In the genomic region with DNA sequence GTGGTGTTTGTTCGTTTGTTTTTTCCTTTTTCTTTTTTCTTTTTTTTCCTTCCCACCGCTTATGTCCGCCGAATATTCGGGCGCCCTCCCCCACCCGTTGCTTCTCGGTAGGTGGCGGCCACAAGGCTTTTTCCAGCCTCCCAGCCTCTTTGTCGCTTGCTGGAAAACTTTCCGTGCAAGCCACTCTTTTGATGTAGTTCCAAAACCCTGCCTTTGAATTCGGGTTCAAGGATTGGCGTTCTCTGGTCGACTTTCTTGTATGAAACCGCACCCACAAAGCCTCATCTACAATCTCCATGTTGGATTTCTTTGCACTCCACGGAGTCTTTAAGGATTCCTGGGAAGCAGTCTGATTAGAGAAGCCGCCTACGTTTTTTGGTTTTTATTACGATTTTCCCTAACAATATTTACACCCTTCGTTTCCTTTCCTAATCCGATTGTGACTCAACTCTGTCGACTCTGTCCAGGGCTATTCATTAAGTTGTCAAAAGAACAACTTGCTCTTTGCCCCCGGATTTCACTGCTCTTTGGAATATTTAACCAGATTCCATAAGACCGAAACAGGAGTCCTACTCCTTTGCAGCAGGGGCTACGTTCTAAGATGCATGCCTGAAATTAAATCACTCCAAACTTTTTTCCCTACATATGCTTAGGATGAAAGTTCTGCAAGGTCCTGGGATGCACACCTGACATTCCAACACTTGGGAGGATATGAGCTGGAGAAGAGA, we compare ENCODE assay signal across 8 mouse cellular contexts. TPM values are rescaled to one million over a fixed set of nuclear protein-coding genes. Genes with fewer than 3 reads are reported as not detected.
DNase-seq lines count a peak whose midpoint lies in the region; ATAC-seq lines count a peak whose summit lies in the region.

No protein-coding gene starts in this region.

- WGBS in embryonic facial prominence, embryonic 10.5 days, result 1% methylated on average over 25 of the region's 25 CpGs
- WGBS in limb, embryonic 11.5 days, result 1% methylated on average over 25 of the region's 25 CpGs
- WGBS in midbrain, embryonic 13.5 days, result under 1% methylated on average over 25 of the region's 25 CpGs

- no peaks in the 10 kb centered on the region for H3K27me3 ChIP-seq in embryonic facial prominence, embryonic 10.5 days (replicated peaks; ENCODE audit: low read depth, poor library complexity, severe bottlenecking)
- H3K27me3 ChIP-seq in limb, embryonic 11.5 days (ENCODE audit: control insufficient read depth, insufficient read depth, low read length), result no peaks in the 10 kb centered on the region
- no peaks in the 10 kb centered on the region for H3K27me3 ChIP-seq in midbrain, embryonic 13.5 days

- no peak for ATAC-seq in limb, embryonic 11.5 days (ENCODE audit: insufficient number of reproducible peaks, low FRiP score, low TSS enrichment, low read depth)
- ATAC-seq in midbrain, embryonic 13.5 days, result no peak

- peak overlapping the region; percentile 48 for H3K4me2 ChIP-seq in limb, embryonic 11.5 days (ENCODE audit: low read depth, severe bottlenecking)
- H3K4me2 ChIP-seq in midbrain, embryonic 13.5 days (replicated peaks), result peak overlapping the region; percentile 81

- H3K9ac ChIP-seq in limb, embryonic 11.5 days (ENCODE audit: low read length), result peak overlapping the region; percentile 99
- peak overlapping the region; percentile 77 for H3K9ac ChIP-seq in midbrain, embryonic 13.5 days (replicated peaks)

- peak overlapping the region; percentile 100 for H3K27ac ChIP-seq in embryonic facial prominence, embryonic 10.5 days (replicated peaks)
- H3K27ac ChIP-seq in limb, embryonic 11.5 days (replicated peaks; ENCODE audit: low read depth, low read length), result peak overlapping the region; percentile 100
- H3K27ac ChIP-seq in midbrain, embryonic 13.5 days, result peak overlapping the region; percentile 100

- H3K9me3 ChIP-seq in embryonic facial prominence, embryonic 10.5 days, result no peaks in the 10 kb centered on the region
- no peaks in the 10 kb centered on the region for H3K9me3 ChIP-seq in limb, embryonic 11.5 days (ENCODE audit: control insufficient read depth, low read length)
- H3K9me3 ChIP-seq in midbrain, embryonic 13.5 days, result no peaks in the 10 kb centered on the region

- peaks cover 14% of the 10 kb centered on the region for H3K36me3 ChIP-seq in embryonic facial prominence, embryonic 10.5 days (replicated peaks)
- H3K36me3 ChIP-seq in limb, embryonic 11.5 days (ENCODE audit: control insufficient read depth, insufficient read depth, low read length), result peaks cover under 1% of the 10 kb centered on the region; the same call in 1 of the 2 replicates
- peaks cover 7% of the 10 kb centered on the region for H3K36me3 ChIP-seq in midbrain, embryonic 13.5 days

- peak; percentile 10 to 44 for DNase-seq in spleen, postnatal 10 days (ENCODE audit: low spot score in 2 of 2)
- DNase-seq in spleen, adult 12 weeks (ENCODE audit: low spot score), result no peak
- peak; percentile 70 for DNase-seq in embryonic facial prominence, embryonic 10.5 days (ENCODE audit: low spot score)
- DNase-seq in heart, adult 8-10 months (ENCODE audit: low spot score), result peak; percentile 55
- peak; percentile 68 for DNase-seq in kidney, adult 18-20 months
- peak; percentile 78 for DNase-seq in limb, embryonic 11.5 days (ENCODE audit: low spot score)
- peak; percentile 83 for DNase-seq in testis, postnatal 10 days (ENCODE audit: low spot score)

- H3K4me1 ChIP-seq in embryonic facial prominence, embryonic 10.5 days, result peaks cover 44% of the 10 kb centered on the region
- peaks cover 5% of the 10 kb centered on the region for H3K4me1 ChIP-seq in limb, embryonic 11.5 days (ENCODE audit: control insufficient read depth, insufficient read depth, low read length)
- H3K4me1 ChIP-seq in midbrain, embryonic 13.5 days (replicated peaks), result peaks cover 41% of the 10 kb centered on the region

- peak overlapping the region; percentile 89 for H3K4me3 ChIP-seq in embryonic facial prominence, embryonic 10.5 days
- peak overlapping the region; percentile 76 for H3K4me3 ChIP-seq in limb, embryonic 11.5 days (ENCODE audit: low read depth, low read length)
- peak overlapping the region; percentile 83 for H3K4me3 ChIP-seq in midbrain, embryonic 13.5 days (replicated peaks)

RNA-seq across cellular contexts. Expression of gene Gtf2i, which starts 1.2 kb away (rescaled TPM):
- 200 and 207 TPM in 2 replicates for polyA plus RNA-seq in embryonic facial prominence, embryonic 10.5 days (2016; fragmentation: Nextera tagmentation; extraction: Ambion mirVana)
- 100 to 1,000 TPM; 183 to 210 (median 205) TPM for total RNA-seq in heart, adult 8-10 months (2022)
- polyA plus RNA-seq in limb, embryonic 11.5 days (2014; fragmentation: Nextera tagmentation; extraction: Ambion mirVana), result 211 and 222 TPM in 2 replicates
- polyA plus RNA-seq in midbrain, embryonic 13.5 days (2015; fragmentation: Nextera tagmentation; extraction: Ambion mirVana), result 190 and 191 TPM in 2 replicates
